Mouse (Mus musculus): ENCODE results near the gene Shq1. TPM values are rescaled to one million over a fixed set of nuclear protein-coding genes. Genes with fewer than 3 reads are reported as not detected.

Gene Shq1
- polyA plus RNA-seq, 1 experiment = 3.1 TPM

DNA sequence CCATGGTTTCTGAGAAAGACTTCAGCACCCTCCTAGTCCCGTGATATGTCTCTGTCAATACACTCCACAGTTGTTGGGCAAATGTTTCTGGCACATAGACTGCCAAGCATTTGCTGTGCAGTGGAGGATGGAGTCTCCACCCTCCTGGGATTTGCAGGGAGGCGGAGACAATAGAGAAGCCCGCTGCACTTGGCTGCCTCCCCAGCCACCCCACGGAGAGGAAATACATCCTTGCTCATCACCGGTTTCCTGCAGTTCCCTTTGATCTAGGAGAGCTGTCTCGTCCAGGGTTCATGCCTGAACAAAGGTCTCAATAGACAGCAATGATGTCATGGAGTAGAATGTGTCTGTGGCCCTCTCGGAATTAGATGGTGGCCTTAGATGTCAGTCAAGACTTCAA lies 38.5 kb upstream of the Shq1 start:
- no peak overlapping the region for H3K4me3 ChIP-seq (ENCODE audit: extremely low read depth, insufficient read depth, insufficient read length)
- DNase-seq (ENCODE audit: low read depth in 1 of 2, low spot score in 2 of 2) = no peak
- 18% methylated on average over 7 of the region's 7 CpGs for WGBS

DNA sequence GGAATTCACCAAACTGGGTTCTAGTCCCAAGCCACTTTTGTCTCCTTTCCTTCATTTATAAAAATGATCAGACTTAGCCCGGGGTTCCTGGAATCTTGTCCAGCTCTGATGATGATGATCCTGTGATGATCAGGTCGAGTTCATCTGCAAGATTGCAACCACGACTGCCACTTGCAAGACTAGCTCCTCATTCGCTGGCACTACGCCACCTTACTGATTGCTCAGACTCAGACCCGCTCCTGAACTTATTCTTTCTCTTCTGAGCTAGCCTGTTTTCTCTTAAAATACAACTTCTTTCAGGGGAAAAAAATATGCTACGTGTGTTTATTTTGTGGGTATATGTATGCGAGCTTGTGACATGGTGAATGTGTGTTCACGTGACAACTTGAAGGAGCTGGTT lies 38.0 kb upstream of the Shq1 start:
- no peak for TF ChIP-seq POLR2A (IDR thresholded peaks at IDR 0.05; ENCODE audit: low read depth, low read length)
- no peak for TF ChIP-seq CTCF (IDR thresholded peaks at IDR 0.05; ENCODE audit: extremely low read depth, insufficient read depth, insufficient read length, insufficient replicate concordance)
- Histone ChIP-seq H3K27me3 (ENCODE audit: control insufficient read depth, insufficient read depth, low read length) (0 out of 2 replicates have a peak, but pooled peaks cover 1% of the 10 kb centered on the region), H3K4me1 (ENCODE audit: control insufficient read depth, insufficient read depth, insufficient read length) (no peaks in the 10 kb centered on the region), H3K4me3 (ENCODE audit: extremely low read depth, insufficient read depth, insufficient read length) (no peak overlapping the region), H3K27ac (ENCODE audit: insufficient read depth, low read length) (no peak overlapping the region), H3K36me3 (ENCODE audit: control insufficient read depth, insufficient read depth, low read length) (no peaks in the 10 kb centered on the region)
- 74% methylated on average over 9 of the region's 9 CpGs for WGBS
- DNase-seq (ENCODE audit: low read depth in 1 of 2, low spot score in 2 of 2) = no peak

More for the DNA sequence above, 38.5 kb upstream of the Shq1 start:
- Histone ChIP-seq H3K27ac (ENCODE audit: insufficient read depth, low read length) (no peak overlapping the region), H3K36me3 (ENCODE audit: control insufficient read depth, insufficient read depth, low read length) (no peaks in the 10 kb centered on the region), H3K27me3 (ENCODE audit: control insufficient read depth, insufficient read depth, low read length) (0 out of 2 replicates have a peak, but pooled peaks cover 1% of the 10 kb centered on the region), H3K4me1 (ENCODE audit: control insufficient read depth, insufficient read depth, insufficient read length) (no peaks in the 10 kb centered on the region)
- TF ChIP-seq POLR2A (IDR thresholded peaks at IDR 0.05; ENCODE audit: low read depth, low read length) = no peak
- TF ChIP-seq CTCF (IDR thresholded peaks at IDR 0.05; ENCODE audit: extremely low read depth, insufficient read depth, insufficient read length, insufficient replicate concordance) = no peak

DNA sequence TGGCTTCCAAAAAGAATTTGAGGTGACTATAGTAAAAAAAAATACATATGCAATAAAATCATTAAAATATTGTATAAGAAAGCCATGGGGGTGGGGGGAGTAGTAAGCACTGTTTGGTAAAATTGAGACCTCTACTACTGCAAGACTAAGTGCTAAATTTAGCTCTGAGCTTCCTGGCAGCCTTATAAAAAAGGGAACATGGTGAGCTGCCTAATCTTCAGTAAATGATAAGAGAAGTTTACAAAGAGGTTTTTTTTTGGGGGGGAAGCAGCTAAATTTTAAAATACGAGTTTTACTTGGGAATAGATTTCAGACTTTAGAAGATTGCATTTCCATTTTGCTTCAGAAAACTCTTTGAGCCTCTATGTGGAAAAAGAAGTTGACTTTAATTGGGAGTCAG lies 37.3 kb upstream of the Shq1 start:
- Histone ChIP-seq H3K4me1 (ENCODE audit: control insufficient read depth, insufficient read depth, insufficient read length) (no peaks in the 10 kb centered on the region), H3K4me3 (ENCODE audit: extremely low read depth, insufficient read depth, insufficient read length) (no peak overlapping the region), H3K27ac (ENCODE audit: insufficient read depth, low read length) (no peak overlapping the region), H3K36me3 (ENCODE audit: control insufficient read depth, insufficient read depth, low read length) (no peaks in the 10 kb centered on the region), H3K27me3 (ENCODE audit: control insufficient read depth, insufficient read depth, low read length) (0 out of 2 replicates have a peak, but pooled peaks cover 1% of the 10 kb centered on the region)
- TF ChIP-seq POLR2A (IDR thresholded peaks at IDR 0.05; ENCODE audit: low read depth, low read length) = no peak
- TF ChIP-seq CTCF (IDR thresholded peaks at IDR 0.05; ENCODE audit: extremely low read depth, insufficient read depth, insufficient read length, insufficient replicate concordance) = no peak
- 29% methylated on average over 1 of the region's 1 CpGs for WGBS
- DNase-seq (ENCODE audit: low read depth in 1 of 2, low spot score in 2 of 2) = no peak

DNA sequence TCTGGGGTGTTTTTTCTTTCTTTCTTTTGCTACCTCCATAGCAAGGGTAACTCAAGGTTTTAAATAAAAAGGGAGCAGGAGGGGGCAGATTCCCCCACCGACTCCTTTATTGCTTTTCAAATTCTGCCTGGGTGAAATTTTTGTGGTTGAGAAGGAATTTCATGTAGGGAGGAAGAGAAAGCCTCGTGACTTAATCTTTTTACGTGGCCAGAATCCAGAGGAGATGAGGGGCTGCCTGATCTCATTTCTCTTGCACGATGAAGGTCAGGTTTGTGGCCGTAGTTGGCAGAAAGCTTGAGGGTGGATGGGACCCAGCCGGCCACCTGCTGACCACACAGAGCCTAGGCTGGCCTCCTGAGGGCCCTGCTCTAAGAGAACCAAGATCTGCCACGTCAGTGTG lies 36.6 kb upstream of the Shq1 start:
- Histone ChIP-seq H3K27ac (ENCODE audit: insufficient read depth, low read length) (no peak overlapping the region), H3K36me3 (ENCODE audit: control insufficient read depth, insufficient read depth, low read length) (no peaks in the 10 kb centered on the region), H3K27me3 (ENCODE audit: control insufficient read depth, insufficient read depth, low read length) (0 out of 2 replicates have a peak, but pooled peaks cover 1% of the 10 kb centered on the region), H3K4me1 (ENCODE audit: control insufficient read depth, insufficient read depth, insufficient read length) (no peaks in the 10 kb centered on the region), H3K4me3 (ENCODE audit: extremely low read depth, insufficient read depth, insufficient read length) (no peak overlapping the region)
- 72% methylated on average over 7 of the region's 7 CpGs for WGBS
- no peak for TF ChIP-seq CTCF (IDR thresholded peaks at IDR 0.05; ENCODE audit: extremely low read depth, insufficient read depth, insufficient read length, insufficient replicate concordance)
- no peak for TF ChIP-seq POLR2A (IDR thresholded peaks at IDR 0.05; ENCODE audit: low read depth, low read length)
- no peak for DNase-seq (ENCODE audit: low read depth in 1 of 2, low spot score in 2 of 2)

DNA sequence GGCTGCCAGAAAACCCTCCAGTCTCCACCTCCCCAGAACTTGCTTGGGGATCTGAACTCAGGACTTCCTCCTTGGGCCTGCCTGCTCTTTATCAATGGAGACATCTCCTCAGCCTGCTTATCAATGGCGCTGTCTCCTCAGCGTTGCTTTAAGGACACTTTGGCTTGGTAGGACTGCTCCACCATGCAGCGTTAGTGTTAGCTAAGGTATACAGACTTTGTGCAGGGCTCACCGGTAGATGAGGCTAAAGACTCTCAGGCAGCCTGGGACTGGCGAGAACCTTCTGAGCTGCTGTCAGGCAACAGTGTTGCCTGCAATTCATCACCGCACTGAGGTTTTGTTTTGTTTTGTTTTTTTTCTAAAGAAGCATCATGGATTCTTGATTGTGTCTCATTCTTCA lies 35.9 kb upstream of the Shq1 start:
- no peak for DNase-seq (ENCODE audit: low read depth in 1 of 2, low spot score in 2 of 2)
- TF ChIP-seq POLR2A (IDR thresholded peaks at IDR 0.05; ENCODE audit: low read depth, low read length) (no peak), CTCF (IDR thresholded peaks at IDR 0.05; ENCODE audit: extremely low read depth, insufficient read depth, insufficient read length, insufficient replicate concordance) (no peak)
- Histone ChIP-seq H3K27ac (ENCODE audit: insufficient read depth, low read length) (no peak overlapping the region), H3K4me3 (ENCODE audit: extremely low read depth, insufficient read depth, insufficient read length) (no peak overlapping the region), H3K36me3 (ENCODE audit: control insufficient read depth, insufficient read depth, low read length) (no peaks in the 10 kb centered on the region), H3K4me1 (ENCODE audit: control insufficient read depth, insufficient read depth, insufficient read length) (no peaks in the 10 kb centered on the region), H3K27me3 (ENCODE audit: control insufficient read depth, insufficient read depth, low read length) (0 out of 2 replicates have a peak, but pooled peaks cover 1% of the 10 kb centered on the region)
- 83% methylated on average over 6 of the region's 6 CpGs for WGBS

DNA sequence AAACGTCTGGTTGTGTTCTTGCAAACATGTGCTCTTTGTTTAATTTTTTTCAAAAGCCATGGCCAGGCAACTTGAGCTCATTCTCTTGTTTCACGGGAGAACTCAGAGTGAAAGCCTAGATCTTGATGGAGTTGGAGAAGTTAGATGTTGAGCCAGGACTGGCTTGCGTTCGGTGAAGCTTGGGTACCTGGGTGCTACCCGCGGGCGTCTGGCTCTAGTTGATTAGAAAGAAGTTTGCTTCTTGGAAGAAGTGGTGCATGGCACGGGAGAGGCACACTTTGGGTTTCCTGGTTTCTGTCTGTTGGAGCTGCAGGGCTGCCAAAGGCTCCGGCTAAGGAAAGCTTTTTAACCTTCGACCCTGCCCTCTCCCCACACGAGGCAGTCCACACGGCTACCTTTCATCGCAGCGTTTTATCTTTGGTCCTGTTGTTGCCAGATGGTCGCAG lies 34.4 kb upstream of the Shq1 start:
- WGBS = 11% methylated on average over 15 of the region's 15 CpGs
- H3K4me3 ChIP-seq (ENCODE audit: extremely low read depth, insufficient read depth, insufficient read length) = no peak overlapping the region

DNA sequence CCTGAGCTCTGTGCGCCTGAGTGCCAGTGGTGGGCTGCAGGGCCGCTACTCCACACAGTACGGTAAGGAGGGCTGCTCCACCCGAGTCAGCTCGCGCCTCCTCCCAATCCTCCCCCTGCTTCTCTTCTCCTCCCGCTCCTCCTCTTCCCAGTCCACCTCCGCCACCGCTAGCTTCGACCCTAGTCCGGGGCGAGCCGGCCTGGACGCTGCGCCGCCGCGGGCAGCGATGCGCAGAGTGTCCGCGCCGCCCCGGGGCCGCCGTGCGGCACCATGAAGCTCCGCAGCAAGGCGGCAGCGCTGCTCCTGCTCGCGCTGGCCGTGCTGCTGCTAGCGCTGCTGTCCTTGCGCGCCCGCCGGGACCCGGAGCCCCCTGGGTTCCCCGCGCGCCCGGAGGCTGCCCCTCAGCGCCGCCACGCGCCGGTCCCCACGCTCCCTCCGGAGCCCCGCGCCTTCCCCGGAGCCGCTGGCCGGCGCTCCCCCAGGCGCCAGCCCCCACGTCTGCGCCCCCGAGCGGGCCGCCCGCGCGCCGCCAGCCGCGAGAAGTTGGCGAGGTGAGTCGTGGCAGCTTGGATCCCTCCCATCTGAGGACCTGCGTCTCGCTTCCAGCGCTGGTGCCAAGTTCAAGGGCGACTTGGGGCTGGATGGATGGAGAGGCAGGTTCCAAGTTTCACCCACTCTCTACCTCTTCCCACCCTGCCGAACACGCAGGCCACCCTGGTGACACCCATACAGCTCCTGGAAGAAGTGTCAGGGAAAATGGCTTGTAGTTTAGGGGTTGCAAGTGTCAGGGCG lies 33.8 kb upstream of the Shq1 start, which contains the start of gene Gxylt2:
Gxylt2 (plus strand) TSS at position 161 of the 792 bp plus-strand sequence.
- DNase-seq (ENCODE audit: low read depth in 1 of 2, low spot score in 2 of 2) = no peak
- Histone ChIP-seq H3K36me3 (ENCODE audit: control insufficient read depth, insufficient read depth, low read length) (no peaks in the 10 kb centered on the region), H3K4me1 (ENCODE audit: control insufficient read depth, insufficient read depth, insufficient read length) (no peaks in the 10 kb centered on the region), H3K27me3 (ENCODE audit: control insufficient read depth, insufficient read depth, low read length) (0 out of 2 replicates have a peak, but pooled peaks cover 1% of the 10 kb centered on the region), H3K27ac (ENCODE audit: insufficient read depth, low read length) (no peak within 1 kb of the TSS), H3K4me3 (ENCODE audit: extremely low read depth, insufficient read depth, insufficient read length) (peak within 1 kb of the TSS; percentile 9; the same call in 1 of the 2 replicates)
- WGBS = 2% methylated on average over 77 of the region's 77 CpGs
- no peak for TF ChIP-seq CTCF (IDR thresholded peaks at IDR 0.05; ENCODE audit: extremely low read depth, insufficient read depth, insufficient read length, insufficient replicate concordance)
- TF ChIP-seq POLR2A (IDR thresholded peaks at IDR 0.05; ENCODE audit: low read depth, low read length) = no peak

More for the DNA sequence above, 34.4 kb upstream of the Shq1 start:
- H3K27me3 ChIP-seq (ENCODE audit: control insufficient read depth, insufficient read depth, low read length) = 0 out of 2 replicates have a peak, but pooled peaks cover 1% of the 10 kb centered on the region
- no peaks in the 10 kb centered on the region for H3K36me3 ChIP-seq (ENCODE audit: control insufficient read depth, insufficient read depth, low read length)
- DNase-seq (ENCODE audit: low read depth in 1 of 2, low spot score in 2 of 2) = no peak
- H3K4me1 ChIP-seq (ENCODE audit: control insufficient read depth, insufficient read depth, insufficient read length) = no peaks in the 10 kb centered on the region
- H3K27ac ChIP-seq (ENCODE audit: insufficient read depth, low read length) = no peak overlapping the region
- no peak for TF ChIP-seq POLR2A (IDR thresholded peaks at IDR 0.05; ENCODE audit: low read depth, low read length)
- no peak for TF ChIP-seq CTCF (IDR thresholded peaks at IDR 0.05; ENCODE audit: extremely low read depth, insufficient read depth, insufficient read length, insufficient replicate concordance)

Measured in spleen, adult 2 months (tissue).